Mouse (Mus musculus) small intestine, adult 10 weeks (tissue): ENCODE data around the gene Pcsk1. TPM values are rescaled to one million over a fixed set of nuclear protein-coding genes. Genes with fewer than 3 reads are reported as not detected.

Source experiments
- polyA plus RNA-seq: library from polyadenylated mRNA; stranded (reverse); fragments of 350-450 nt; fragmentation: Illumina TruSeq; extraction: RNeasy Lipid Tissue Mini Kit (QIAGEN cat#74804); gene quantifications from one replicate; pipeline ENCODE4 v1.2.3, GENCODE M21; 2014; ENCODE audit warnings: low replicate concordance

Pcsk1 gene
- 17.0 TPM for polyA plus RNA-seq

GRCm38 (mm10) chr13:75089721-75090410 is at the start of gene Pcsk1:
Gene Pcsk1, plus strand, starts transcription at chr13:75089826.

